Mouse (Mus musculus) G1E (cell line): ENCODE measurements around the gene Pde4d. TPM values are rescaled to one million over a fixed set of nuclear protein-coding genes. Genes with fewer than 3 reads are reported as not detected.
A peak's percentile ranks its signal among the peaks of the same experiment; 100 is the strongest.

Experiments used
- ATAC-seq: 2 replicates; pipeline ENCODE4 v1.8.0; 2016; ENCODE audit warnings: mild to moderate bottlenecking; ENCODE audit not compliant: insufficient number of reproducible peaks, poor library complexity, low FRiP score, severe bottlenecking; ENCODE audit errors: extremely low read depth
- DNase-seq: peaks from one replicate; pipeline ENCODE4 v3.0.0; 2012; ENCODE audit warnings: low spot score
- H3K27me3 ChIP-seq: 2 replicates; pipeline ENCODE4 v1.6.1; 2012; ENCODE audit warnings: mild to moderate bottlenecking, low read length, inconsistent platforms; ENCODE audit not compliant: insufficient read depth
- H3K36me3 ChIP-seq: replicated peaks from 2 replicates; pipeline ENCODE3; 2012; ENCODE audit warnings: mild to moderate bottlenecking, inconsistent platforms
- H3K4me1 ChIP-seq: 2 replicates; pipeline ENCODE4 v1.6.1; 2012; ENCODE audit warnings: low read depth, low read length, inconsistent platforms, mixed read lengths; ENCODE audit not compliant: insufficient read depth
- H3K4me3 ChIP-seq: 2 replicates; pipeline ENCODE4 v1.5.1; 2012; ENCODE audit warnings: low read depth, mild to moderate bottlenecking, inconsistent platforms, low read length, moderate library complexity, mixed read lengths
- H3K9me3 ChIP-seq: replicated peaks from 2 replicates; pipeline ENCODE4 v1.6.1; 2012; ENCODE audit warnings: inconsistent platforms
- CTCF ChIP-seq: IDR thresholded peaks from 2 replicates; pipeline ENCODE4 v1.5.1; 2012; ENCODE audit warnings: low read depth, low read length, inconsistent platforms, mixed read lengths
- GATA1 ChIP-seq: IDR thresholded peaks from 2 replicates; pipeline ENCODE4 v1.6.1; 2012; ENCODE audit warnings: borderline replicate concordance, low read length, inconsistent platforms, mixed read lengths
- GATA2 ChIP-seq: IDR thresholded peaks from 2 replicates; pipeline ENCODE4 v1.6.1; 2012; ENCODE audit warnings: low read depth, low read length, inconsistent platforms, borderline replicate concordance
- POLR2AphosphoS5 ChIP-seq: IDR thresholded peaks from 2 replicates; pipeline ENCODE4 v1.6.1; 2012; ENCODE audit warnings: low read depth, low read length, inconsistent platforms; ENCODE audit not compliant: insufficient replicate concordance
- TAL1 ChIP-seq: conservative IDR thresholded peaks from 2 replicates; pipeline ENCODE4 v1.6.1; 2012; ENCODE audit warnings: low read depth, low read length, inconsistent platforms, mixed read lengths
- polyA plus RNA-seq: library from polyadenylated mRNA; stranded (reverse); fragments of >175 nt; gene quantifications from 2 replicates; pipeline ENCODE4 v1.2.3, GENCODE M21; 2012
- total RNA-seq, 2 experiments: library from RNA; stranded (forward) in 1 of 2; stranded (reverse) in 1 of 2; fragments of 200-1000 nt in 1 of 2; fragments of >200 nt in 1 of 2; fragmentation: Nextera tagmentation in 1 of 2; gene quantifications; 2 replicates each; pipeline ENCODE4 v1.2.3; 2014 to 2017

Gene Pde4d
- total and polyA plus RNA-seq, 3 experiments, result 8.2 to 124 (median 22.6) TPM

DNA sequence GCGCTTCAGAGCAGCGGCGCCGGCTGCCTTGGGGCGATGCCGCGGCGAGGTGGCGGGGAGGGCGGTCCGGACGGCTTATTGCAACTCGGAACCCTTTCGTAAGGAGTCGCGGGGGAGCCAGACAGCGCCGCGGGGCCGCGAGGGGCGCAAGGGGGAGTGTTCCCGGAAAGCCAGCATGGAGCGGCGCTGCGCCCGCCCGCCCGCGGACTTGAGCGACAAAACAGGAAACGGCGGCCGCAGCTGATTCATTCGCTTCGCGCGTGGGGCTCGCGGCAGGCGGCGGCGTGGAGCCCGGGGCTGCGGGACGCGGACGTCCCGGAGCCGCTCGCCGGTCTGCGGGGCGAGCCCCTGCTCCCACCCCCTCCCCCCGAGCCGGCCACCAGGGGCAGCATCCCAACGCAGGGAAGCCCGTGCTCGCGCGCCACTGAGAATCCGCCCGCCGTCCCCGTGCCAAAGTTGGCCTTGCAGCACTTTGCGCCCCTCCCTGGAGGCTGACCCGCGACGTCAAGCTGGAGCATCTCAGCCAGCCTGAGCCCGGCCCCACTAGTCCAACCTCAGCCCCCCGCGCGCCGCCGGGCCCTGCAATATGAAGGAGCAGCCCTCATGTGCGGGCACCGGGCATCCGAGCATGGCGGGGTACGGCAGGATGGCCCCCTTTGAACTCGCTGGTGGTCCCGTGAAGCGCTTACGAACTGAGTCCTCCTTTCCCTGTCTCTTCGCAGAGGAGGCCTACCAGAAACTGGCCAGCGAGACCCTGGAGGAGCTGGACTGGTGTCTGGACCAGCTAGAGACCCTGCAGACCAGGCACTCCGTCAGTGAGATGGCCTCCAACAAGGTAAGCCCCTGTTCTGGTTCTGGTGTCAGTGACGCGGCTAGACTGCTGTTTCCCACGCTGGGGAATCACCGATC lies 1453.4 kb downstream of the Pde4d start:
- peaks cover 44% of the 10 kb centered on the region for H3K4me1 ChIP-seq
- H3K27me3 ChIP-seq, result no peaks in the 10 kb centered on the region
- ATAC-seq (peak; percentile 35; the same call in 1 of the 2 replicates), DNase-seq (peak; percentile 68)
- TF ChIP-seq GATA2, result no peak
- no peak for TF ChIP-seq CTCF
- TF ChIP-seq TAL1, result no peak
- no peak for TF ChIP-seq POLR2AphosphoS5
- no peak for TF ChIP-seq GATA1
- H3K9me3 ChIP-seq, result no peaks in the 10 kb centered on the region
- peak overlapping the region; percentile 84 for H3K4me3 ChIP-seq
- H3K36me3 ChIP-seq, result peaks cover 23% of the 10 kb centered on the region

DNA sequence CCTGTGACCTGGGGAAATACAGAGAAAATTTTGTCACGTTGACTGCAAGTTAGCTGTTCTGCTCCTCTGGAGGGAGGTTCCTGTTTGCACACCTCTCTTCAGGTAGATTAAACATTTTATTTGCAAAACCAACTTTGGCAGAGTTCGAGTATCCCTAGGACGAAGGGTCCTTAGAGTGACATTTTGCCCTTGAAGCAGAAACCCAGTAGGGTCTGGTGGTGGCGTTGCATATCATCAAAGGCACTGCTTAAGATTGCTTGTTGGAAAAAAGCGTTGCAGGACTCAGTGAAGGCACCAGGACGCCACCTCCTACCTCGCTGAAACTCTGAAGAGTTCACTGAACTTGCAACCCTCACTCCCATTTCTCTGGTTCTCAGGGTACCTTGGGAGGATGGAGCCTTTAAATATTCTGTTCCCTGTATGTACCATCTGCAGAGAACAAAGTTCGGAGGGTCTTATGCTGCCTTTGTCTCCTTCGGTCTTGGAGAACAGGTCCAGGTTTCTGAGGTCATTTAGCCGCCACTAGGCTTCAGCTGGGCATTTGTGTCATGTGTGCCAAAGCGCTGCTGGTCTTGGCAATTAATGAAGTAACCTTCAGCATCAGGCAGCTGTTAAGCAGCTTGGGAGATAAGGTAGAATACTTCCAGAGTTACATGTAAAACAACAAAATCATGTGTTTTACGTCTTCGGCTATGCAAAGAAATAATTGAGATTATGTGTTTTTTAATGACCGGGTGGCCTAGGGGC lies 1454.2 kb downstream of the Pde4d start:
- Histone ChIP-seq H3K4me1 (peaks cover 44% of the 10 kb centered on the region), H3K27me3 (no peaks in the 10 kb centered on the region), H3K36me3 (peaks cover 20% of the 10 kb centered on the region), H3K4me3 (peak overlapping the region; percentile 84), H3K9me3 (no peaks in the 10 kb centered on the region)
- ATAC-seq (no peak), DNase-seq (no peak)
- TF ChIP-seq TAL1, result no peak
- TF ChIP-seq GATA2, result no peak
- TF ChIP-seq GATA1, result no peak
- no peak for TF ChIP-seq CTCF
- TF ChIP-seq POLR2AphosphoS5, result no peak

DNA sequence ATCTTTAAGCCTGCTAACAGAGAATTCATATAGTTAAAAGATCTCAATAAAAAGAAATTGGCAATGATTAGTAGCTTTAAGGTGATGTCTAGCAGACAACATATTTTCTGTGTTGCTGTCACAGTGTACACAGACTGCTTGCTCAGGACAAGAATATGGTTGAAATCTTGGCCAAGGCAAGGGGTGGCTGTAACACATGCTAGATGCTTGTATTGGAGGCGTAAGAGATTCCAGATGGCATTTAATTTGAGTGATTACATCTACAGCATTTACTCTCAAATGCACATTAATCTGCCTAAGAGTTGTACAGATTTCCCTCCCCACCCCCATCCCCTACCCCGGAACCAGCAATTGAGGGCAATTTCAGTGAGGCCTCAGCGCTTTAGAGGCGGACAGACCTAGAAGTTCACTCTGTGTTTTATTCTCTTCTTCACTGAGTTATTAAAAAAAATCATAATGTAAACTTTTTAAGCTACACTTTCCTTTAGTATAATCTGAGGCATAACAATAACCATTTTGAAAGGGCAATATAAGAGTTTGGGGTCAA lies 1456.7 kb downstream of the Pde4d start:
- Histone ChIP-seq H3K4me1 (peaks cover 53% of the 10 kb centered on the region), H3K36me3 (peaks cover 40% of the 10 kb centered on the region), H3K9me3 (no peaks in the 10 kb centered on the region), H3K4me3 (no peak overlapping the region), H3K27me3 (no peaks in the 10 kb centered on the region)
- ATAC-seq (no peak), DNase-seq (no peak)
- no peak for TF ChIP-seq CTCF
- no peak for TF ChIP-seq GATA2
- no peak for TF ChIP-seq POLR2AphosphoS5
- TF ChIP-seq GATA1, result no peak
- TF ChIP-seq TAL1, result no peak

DNA sequence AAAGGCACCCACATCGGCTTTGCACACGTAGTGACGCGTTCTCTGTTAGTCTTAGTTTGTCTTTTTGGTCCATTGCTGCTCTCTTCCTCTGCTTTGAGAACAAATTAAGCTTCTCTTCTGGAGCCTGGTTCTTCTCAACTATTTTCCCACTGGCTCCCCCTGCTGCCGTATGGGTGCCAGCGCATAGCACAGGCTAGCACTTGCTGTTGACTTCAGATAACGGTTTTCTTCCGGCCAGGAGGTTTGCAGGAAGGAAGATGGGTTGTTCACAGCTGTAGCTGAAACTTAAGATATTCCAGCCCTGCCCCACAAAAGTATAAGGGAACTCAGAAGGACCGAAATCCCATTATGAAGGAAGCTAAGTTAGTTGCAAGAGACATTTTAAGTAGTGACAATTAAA lies 1457.9 kb downstream of the Pde4d start:
- peaks cover 43% of the 10 kb centered on the region for H3K4me1 ChIP-seq
- no peaks in the 10 kb centered on the region for H3K9me3 ChIP-seq
- DNase-seq, result peak; percentile 67
- peaks cover 51% of the 10 kb centered on the region for H3K36me3 ChIP-seq
- H3K27me3 ChIP-seq, result no peaks in the 10 kb centered on the region
- TF ChIP-seq TAL1, result peak; percentile 47
- TF ChIP-seq GATA1, result no peak
- TF ChIP-seq CTCF, result peak; percentile 54; the same call in 1 of the 2 replicates
- no peak overlapping the region for H3K4me3 ChIP-seq
- peak; percentile 85 for ATAC-seq

DNA sequence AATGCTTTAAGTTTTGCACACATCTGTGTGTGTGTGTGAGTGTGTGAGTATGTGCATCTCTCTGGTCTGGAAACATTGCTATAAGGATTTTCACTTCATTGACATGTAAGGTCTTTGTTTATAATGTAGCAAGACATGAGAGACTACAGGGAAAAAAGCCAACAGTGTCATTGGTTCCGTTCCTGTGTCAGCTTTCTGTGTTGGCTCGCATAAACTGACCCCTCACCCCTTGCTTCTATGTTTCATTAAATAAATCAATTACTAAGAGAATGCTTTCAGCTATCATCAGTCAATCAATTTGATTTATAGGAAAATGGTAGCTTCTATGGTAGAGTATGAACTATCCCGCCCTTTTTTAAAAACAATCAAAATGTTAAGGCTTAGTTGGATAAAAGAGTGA lies 1458.6 kb downstream of the Pde4d start:
- peaks cover 38% of the 10 kb centered on the region for H3K4me1 ChIP-seq
- ATAC-seq, result no peak
- no peak for TF ChIP-seq GATA2
- TF ChIP-seq POLR2AphosphoS5, result no peak
- TF ChIP-seq GATA1, result no peak
- TF ChIP-seq TAL1, result no peak
- TF ChIP-seq CTCF, result no peak
- H3K36me3 ChIP-seq, result peaks cover 50% of the 10 kb centered on the region
- H3K4me3 ChIP-seq, result no peak overlapping the region
- no peaks in the 10 kb centered on the region for H3K27me3 ChIP-seq
- no peaks in the 10 kb centered on the region for H3K9me3 ChIP-seq
- DNase-seq, result no peak

DNA sequence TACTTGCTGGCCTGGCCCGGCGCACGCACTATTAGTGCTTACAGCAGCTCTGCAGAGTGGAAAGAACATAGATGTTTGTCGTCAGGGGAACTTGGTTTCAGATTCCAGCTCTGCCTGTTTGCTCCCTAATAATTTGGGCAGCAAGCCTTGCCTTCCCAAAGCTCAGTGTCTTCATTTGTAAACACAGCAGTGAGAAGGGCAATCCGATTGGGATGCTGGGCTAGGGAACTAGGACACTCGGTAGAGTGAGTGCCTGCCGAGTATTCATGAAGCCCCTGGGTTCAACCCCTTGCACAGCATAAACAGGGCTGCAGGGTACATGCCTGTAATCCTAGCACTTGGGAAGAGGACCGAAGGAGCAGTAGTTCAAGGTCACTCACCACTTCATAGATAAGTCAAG lies 1459.4 kb downstream of the Pde4d start:
- H3K9me3 ChIP-seq, result no peaks in the 10 kb centered on the region
- H3K36me3 ChIP-seq, result peaks cover 47% of the 10 kb centered on the region
- TF ChIP-seq GATA2, result no peak
- ATAC-seq (no peak), DNase-seq (no peak)
- peaks cover 30% of the 10 kb centered on the region for H3K4me1 ChIP-seq
- no peak overlapping the region for H3K4me3 ChIP-seq
- no peaks in the 10 kb centered on the region for H3K27me3 ChIP-seq
